Mouse (Mus musculus) thymus, adult 2 months (tissue): ENCODE measurements around the gene Vps53.

Experiments used
- CTCF ChIP-seq: fragments of 200-500 bp; IDR thresholded peaks from 2 replicates; pipeline ENCODE4 v1.5.1; 2012; ENCODE audit warnings: mild to moderate bottlenecking, control low read depth, low read length, moderate library complexity, borderline replicate concordance; ENCODE audit not compliant: control insufficient read depth, poor library complexity, insufficient read depth; ENCODE audit errors: extremely low read depth
- POLR2A ChIP-seq: fragments of 200-500 bp; IDR thresholded peaks from 2 replicates; pipeline ENCODE4 v1.6.1; 2012; ENCODE audit warnings: mild to moderate bottlenecking, low read length, control low read depth, moderate library complexity; ENCODE audit not compliant: control insufficient read depth, poor library complexity, insufficient read depth; ENCODE audit errors: extremely low read depth

- TF ChIP-seq CTCF, result no peak
- no peak for TF ChIP-seq POLR2A
Measured at GRCm38 (mm10) chr11:76080293-76080692, 99.2 kb downstream of the Vps53 start.
